Mouse (Mus musculus): ENCODE data around the gene Zbtb7b.

The Zbtb7b gene

DNA sequence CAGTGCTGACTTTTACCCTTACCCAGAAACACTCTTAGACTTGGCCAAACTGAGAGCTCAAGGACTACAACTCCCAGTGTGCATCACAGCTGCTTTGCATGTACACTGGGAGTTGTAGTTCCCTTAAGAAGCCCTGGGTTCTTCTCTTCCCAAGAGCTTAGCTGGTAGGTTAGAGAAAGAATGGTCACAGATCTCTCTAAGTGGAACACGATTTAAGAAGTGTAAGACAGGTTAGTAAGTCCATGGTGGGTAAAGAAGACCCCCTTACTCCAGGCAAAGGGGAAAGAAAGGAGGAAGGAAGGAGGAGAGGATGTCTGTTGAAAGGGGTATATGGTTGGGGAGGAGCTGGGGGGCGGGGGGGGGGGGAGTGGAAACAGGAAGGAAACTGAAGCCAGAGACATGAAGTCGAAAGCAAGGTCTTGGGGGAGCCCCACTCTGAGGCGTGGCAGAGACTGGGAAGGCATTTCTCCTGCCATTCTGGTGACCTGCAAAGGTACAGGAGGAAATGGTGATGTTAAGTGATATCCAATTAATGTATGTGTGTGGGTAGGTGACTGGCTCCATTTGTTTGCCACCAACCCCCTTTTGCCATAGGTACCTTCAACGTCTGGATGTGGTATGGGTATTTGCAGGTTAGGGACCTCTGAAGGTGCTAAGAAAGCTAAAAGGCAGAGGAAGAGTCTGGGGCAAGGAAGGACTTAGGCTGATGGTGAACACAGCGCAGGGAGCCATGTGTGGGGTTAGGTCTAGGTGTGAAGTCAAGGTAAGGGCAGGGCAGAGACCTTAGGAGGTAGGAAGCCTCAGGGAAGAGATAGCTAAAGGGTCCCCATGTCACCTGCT, 5.5 kb downstream of the Zbtb7b start:
- DNase-seq (ENCODE audit: low read depth): peak; percentile 69

DNA sequence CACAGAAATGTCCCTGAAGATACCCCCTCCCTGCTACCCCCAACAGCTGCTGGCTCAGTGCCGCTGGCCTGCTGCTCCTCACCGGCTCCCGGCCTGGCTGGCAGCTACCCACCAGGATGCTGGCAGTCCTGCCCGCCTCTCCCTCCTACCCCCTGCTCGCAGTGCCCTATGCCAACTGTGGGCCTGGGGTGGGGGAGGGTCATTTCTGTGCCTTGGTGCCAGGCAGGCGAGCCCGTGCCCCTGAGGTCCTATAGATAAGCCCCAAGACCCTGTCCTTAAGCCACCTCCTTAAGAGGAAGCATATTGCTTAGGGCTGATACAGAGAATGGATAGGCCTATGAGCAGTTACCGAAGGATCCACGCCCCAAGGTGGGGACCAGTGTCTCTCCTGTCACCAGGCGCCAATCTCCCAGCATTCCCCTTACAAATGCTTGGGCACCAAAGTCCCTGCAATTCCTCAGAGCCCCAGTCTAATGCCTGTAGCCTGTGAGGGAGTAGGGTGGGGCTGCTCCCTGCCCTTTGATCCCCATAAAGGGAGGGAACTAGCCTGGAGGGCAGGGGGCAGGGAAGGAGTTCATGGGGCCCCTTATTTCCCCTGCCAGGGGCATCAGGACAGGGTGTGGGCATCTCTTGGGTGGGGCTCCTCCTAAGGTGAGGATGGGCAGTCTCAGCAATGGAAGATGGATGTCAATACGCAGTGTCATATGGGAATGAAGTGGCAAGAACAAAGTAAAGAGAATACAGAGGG, 6.3 kb downstream of the Zbtb7b start:
- no peak for DNase-seq (ENCODE audit: low read depth)

DNA sequence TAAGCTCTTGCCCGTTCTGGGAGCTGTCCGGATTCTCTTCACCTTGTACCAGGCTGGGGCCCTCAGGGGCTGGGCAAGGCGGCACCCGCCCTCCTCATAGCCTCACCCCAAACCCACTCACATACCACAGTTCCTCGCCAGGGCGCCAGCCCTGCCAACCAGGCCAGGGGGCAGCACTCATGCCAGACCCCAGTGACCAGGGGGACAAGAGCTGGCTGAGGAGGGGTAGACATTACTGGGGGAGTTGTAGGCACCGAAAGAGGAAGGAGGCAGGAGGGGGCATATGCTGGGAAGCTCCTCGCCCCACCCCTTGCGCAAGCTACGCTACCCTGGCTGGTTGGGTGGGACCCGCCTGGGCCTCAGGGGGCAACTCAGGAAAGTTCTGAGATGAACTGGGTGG, 6.9 kb downstream of the Zbtb7b start:
- DNase-seq (ENCODE audit: low read depth): no peak

DNA sequence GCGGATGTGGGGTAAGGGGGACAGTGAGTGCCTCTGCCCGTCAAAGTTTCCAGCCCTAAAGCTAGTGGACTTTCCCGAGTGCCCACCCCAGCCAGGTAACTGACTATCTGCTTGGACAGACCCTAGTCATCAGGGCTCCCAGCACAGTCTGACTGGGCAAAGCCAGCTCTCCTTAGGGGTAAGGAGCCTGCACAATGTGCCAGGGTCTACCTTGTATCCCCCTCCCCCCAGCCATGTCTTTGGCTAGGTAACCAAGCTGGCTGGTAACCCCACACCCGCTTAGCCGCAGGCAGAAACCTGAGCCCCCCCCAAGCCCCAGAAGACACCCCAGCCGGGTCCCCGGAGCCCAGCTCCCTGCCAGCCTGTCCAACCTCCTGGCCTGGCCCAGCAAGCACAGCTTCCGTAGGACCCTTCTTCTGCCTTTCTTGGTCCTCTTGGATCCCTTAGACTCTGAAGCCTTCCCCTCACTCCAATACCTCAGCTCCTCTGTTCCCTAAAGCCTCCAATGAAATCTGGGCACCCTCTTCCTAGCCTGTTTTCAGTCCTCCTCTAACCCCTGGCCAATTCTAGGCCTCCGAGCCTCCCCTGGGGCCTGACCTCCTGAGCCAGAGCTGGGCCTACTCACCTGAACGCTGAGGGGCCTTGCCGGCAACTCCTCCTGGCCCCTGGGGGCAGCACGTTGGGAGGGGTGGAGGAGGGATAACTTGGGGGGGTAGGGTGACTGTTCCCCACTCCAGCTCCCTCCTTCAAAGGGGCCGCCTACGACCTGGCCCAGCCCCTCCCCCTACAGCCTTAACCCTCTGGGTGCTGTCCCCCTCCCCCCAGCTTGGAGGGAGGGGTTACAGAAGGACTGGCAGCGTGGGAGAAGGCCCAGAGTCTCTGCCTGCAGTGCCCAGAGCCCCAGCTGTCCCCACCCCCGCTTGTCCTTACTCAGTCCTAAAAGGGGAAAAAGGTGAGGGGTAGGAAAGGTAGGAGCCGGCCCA, 7.8 kb downstream of the Zbtb7b start:
- DNase-seq (ENCODE audit: low read depth): no peak

DNA sequence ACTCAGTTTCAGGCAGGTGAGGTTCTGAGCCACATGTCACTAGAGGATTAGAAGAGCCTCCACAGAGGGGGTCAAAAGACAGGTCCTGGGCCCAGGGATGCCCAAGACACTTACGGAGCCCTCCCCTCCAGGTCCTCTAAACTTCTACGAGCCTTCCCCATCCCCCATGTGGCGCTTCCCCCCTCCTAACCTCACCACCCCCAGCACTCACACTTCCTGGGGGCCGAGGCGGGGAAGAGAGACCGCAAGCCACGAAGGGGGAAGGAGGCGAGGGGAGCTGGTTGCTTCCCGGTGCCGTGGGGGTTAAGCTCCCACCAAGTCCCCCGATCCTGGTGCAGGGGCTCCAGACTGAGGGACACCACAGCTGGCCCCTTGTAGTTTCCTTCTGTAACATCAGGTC, 9.1 kb downstream of the Zbtb7b start:
- DNase-seq (ENCODE audit: low read depth): no peak

DNA sequence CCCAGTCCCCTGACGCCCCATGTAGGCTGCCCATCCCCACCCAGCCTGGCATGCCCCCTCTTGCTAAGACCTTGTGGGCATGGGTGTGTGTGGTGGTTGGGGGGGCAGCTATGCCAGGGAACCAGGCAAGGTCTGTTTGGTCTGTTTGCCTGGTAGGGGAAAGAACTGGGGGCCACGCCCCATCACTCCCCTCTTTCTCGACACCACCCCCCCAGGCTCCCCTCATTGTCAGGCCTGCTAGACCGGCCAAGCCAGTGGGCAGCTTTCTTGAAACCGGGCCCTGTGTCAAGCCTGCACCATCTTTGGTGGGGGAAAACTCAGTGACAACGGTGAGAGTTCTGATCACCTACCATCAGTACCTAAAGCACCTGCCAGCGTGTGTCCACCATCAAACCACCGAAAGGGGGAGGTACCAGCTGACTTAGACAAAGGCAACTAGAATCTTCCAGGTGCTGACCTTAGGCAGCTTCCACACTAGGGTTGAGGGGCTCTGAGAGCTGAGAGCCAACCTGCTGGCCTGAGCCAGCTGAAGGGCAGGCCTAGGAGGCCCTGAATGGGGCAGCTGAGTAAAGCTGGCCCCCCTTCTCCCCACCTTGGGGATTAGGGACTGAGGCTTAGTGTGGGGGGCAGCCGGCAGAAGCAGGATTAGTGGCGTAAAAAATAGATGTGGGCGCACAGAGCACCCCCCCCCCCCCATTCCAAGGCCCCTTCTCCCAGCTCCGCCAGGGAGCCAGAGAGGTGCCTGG, 10.1 kb downstream of the Zbtb7b start:
- DNase-seq (ENCODE audit: low read depth): no peak

DNA sequence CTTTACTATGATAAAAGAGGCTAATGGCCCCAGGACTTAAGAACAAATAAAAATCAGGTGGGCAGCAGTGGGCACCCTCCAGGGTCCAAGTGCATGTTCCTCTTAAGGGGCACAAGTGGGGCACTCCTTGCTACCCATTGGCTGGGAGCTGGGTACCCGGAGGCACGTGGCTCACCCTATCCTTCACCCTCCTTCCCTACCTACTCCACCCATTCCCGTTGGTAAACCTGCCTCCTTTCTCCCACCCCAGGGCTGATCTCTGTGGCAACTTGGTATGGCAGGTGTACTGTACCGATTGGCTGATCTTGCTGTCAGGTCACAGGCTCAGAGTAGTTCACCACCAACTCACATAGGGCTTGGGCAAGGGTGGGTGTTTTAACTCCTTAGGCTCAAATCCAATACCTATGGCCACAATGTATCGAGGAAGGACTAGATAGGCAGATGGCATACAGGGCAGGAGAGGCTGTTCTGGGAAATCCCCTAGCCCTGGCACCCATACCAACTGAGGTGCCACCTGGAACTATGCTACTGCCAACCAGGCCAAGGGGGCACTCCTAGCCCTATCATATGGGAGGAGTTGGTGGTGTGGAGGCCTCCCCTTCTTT, 10.8 kb downstream of the Zbtb7b start:
- no peak for DNase-seq (ENCODE audit: low read depth)

DNA sequence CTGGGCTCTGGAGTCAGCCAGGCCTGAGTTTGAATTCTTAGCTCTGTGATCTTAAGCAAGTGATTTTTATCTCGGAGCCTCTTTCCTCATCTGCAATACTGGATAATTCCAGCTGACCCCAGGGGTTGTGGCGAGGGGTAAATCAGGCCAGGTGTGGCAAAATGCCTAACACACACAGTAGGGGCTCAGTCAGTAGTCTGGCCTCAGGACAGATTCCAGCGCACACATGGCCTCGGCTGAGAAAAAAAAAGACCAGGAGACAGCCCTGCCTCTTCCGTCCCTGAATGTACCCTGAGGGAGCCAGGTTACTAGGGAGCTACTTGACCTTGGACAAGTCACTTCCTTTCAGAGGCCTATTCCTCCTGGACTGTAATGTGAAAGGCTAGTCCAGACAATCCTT, 11.6 kb downstream of the Zbtb7b start:
- DNase-seq (ENCODE audit: low read depth): no peak

DNA sequence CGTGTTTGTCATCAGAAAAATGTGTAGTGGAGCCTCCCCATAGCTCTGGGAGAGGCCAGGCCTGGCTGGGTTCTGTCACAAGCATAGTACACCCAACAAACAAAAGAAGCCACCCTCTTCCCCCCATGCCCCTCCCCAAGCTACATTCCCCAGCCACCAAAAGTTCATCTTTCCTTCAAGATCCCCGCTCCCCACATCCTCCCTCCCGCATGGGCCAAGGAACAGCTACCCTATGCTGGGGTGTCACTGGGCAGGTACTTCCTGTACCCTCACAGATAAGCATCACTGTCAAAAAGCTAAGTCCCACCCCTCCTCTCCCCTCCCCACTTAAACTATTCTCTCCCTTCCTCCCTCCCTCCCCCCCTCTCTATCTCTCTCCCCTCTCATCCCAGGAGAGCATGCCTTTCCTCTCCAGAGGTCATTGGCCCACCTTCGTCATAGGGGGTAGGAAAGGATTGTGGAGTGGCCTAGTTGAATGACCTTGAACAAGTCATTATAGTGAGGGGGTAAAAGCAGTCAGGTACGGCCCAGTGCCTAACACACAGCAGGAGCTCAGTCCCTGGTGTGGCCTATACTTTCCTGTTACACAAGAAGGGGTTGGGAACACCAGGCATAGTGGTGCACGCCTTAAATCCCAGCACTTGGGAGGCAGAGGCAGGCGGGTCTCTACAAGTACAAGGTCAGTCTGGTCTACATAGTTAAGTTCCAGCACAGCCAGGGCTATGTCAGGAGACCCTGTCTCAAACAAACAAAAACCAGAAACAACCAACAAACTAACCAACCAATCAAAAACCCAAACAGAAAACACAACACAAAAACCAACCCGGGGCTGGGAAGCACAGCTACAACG, 12.3 kb downstream of the Zbtb7b start:
- DNase-seq (ENCODE audit: low read depth): no peak

DNA sequence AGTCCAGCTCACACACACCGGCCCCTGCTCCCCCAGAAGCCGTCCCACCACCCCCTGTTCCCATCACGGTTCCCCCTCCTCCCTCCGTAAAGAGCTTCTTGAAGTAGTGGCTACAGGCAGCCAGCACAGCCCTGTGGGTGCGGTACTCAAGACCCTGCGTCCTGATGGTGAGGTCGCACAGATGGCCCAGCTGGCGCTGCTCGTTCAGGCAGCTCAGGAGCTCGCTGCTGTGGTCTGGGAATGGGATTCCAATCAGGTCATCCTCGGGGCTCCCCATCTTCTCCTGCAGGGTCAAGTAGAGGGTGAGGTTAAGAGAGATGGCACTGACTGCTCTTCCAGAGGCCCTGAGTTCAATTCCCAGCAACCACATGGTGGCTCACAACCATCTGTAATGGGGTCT, 13.3 kb downstream of the Zbtb7b start:
- no peak for DNase-seq (ENCODE audit: low read depth)

DNA sequence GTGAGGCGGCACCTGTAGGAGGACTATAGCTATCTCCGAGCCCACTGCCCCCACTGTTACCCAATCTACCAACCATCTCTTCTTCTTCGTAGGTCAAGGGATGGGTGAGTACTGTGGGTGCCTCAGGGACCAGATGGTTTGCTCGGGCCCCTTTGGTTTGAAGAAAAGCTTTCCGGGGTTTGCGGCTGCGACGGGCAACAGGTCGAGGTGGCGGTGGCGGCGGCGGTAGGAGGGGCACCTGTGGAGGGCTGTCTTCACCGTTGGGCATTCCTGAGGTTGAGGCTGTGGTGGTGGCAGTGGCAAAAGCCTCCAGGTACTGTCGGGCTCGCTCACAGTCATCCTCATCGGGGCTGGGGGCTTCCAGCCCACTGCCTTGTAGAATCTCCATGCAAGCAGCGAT, 13.9 kb downstream of the Zbtb7b start:
- DNase-seq (ENCODE audit: low read depth): no peak

DNA sequence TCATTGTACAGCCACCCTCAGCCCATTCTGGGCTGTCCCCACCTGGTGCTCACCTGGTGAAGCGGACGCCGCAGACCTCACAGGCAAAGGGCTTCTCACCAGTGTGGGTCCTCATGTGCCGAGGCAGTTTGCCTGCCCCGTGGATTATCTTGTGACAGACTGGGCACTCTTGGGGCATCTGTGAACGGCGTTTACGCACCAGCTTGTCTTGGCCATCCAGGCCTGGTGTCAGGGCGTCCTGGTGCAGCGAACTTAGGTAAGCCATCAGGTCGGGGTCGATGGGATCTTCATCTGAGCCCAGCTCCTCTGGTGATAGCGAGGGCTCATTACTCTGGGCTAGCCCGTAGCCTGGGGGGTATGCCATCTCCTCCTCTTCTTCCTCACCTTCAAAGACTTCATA, 14.3 kb downstream of the Zbtb7b start:
- no peak for DNase-seq (ENCODE audit: low read depth)

DNA sequence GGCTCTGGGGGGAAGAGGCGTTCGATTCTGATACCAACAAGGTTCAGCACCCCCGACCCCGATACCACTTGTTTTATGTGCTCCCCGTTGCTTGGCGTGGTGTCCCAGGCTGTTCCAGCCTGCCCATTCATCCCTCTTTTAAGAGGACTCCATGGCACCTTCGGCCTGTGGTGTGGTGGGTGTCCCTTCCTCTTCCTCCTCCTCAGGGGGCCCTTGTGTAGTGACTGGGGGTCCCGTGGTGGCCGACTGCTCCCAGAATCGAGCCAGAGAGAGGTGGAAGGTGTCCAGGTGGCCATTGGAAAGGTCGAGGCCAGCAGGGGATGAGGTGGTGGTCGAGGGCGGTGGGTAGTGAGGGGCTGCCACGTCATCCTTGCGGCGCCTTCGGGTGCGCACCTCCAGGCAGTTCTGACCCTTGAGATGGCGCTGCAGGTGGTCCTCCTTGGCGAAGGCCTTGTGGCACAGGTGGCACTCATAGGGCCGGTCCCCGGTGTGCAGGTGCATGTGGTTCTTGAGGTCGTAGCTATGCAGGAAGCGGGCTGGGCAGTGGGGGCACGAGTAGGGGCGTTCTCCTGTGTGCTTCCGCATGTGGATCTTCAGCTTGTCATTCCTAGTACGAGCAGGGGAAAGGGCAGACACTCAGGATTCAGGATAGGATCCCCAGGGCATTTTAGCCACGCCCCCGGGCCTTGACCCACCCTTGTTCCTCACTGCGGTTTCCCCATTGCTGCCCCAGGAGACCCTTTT, 15.0 kb downstream of the Zbtb7b start:
- no peak for DNase-seq (ENCODE audit: low read depth)

DNA sequence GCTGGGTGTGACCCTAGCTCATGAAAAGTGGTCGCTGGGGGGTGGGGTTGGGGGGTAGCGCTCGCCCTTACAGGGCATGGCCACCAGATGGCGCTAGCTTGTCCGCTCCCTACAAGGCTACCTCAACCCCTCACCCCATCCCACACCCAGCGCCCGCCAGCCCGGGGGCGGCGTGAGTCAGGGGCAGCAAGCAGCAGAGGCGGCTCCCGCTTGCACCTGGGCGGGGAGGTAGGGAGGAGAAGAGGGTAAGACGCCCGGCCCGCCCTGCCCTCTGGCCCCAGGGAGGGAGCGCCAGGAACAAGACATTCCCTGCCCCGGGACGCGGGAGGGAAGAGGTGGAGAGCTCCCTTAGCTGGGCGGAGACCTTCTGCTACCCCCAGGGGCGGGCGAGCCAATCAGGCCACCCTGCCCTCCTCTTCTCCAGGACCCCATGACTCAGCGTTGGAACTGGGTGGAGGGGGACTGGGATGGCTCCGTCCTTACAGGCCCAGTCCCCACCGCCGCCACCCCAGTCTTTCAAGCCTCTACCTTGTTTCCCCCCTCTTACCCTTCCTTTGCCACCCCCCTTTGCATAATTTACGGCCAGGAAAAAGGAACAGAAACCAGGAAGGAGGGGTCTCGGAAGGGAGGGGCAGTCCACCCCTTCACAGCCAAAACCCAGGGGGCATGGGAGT, 16.0 kb downstream of the Zbtb7b start:
- peak; percentile 27 for DNase-seq (ENCODE audit: low read depth)

DNA sequence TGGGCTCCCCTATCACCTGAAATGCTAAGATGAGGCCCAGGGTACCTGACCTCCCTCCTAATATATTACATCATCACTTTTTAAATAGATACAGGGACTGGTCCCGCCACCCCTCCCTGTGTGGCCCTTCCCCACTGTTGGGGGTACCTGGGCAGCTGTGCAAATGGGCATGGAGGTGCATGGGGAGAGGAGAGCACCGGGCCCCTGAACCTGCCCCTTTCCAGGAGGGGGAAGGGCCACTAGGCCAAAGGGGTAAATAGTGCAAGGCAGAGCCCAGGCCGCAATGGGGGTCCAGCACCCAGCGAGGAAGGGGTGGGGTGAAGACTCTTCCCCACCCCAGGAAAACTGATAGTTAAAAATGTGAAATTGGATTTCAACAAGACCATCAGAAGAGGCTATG, 16.7 kb downstream of the Zbtb7b start:
- no peak for DNase-seq (ENCODE audit: low read depth)

DNA sequence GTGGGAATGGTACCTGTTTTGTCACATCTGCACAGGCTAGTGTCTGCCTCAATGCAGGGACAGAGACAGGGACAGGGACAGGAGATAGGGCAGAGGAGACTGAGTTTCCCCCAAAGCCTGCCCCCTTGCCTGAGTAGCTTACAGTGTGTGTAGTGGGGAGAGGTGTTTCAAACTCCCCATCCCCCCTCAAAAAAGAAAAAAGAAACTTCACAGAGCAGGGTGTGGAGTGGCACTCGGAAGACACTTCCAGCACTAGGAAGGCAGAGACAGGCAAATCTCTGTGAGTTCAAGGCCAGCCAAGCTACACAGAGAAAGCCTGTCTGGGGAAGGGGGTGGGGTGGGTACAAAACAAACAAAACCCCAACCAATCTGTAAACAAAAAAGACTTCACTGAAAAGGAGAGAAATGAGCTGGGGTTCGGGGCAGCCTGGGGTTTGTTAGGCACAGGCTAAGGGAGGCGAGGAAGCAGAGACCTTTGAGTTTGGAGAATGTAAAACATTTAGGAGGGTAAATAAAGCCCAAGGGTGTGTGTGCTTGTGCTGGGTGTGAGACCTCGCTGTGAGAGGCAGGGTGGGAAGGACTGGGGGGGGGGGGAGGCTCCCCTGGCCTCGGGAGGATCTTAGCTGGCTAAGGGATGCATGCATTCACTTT, 20.9 kb downstream of the Zbtb7b start:
- no peak for DNase-seq (ENCODE audit: low read depth)

DNA sequence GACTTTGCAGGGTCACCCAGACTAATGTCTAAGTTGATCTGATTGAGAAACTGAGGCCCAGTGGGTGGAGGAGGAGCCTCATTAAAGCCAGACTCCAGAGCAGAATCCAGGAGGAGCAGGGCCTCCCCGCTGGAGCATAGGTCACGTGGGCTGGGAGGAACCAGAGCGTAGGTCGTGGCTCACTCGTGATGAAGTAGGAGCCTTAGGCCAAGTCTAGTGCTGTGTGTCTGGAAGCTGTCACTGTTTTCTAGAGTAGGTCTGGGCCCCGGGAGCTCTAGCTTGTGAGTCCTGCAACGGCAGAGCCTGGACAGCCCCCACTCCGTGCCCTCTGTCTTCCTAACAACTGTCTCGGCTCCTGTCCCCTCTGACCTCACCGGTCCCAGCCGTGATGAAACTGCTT, 27.2 kb downstream of the Zbtb7b start:
- DNase-seq (ENCODE audit: low read depth): no peak
